Mouse (Mus musculus) stomach, postnatal 0 days (tissue): ENCODE data around the gene Upk2. TPM values are rescaled to one million over a fixed set of nuclear protein-coding genes. Genes with fewer than 3 reads are reported as not detected.
"Not testable (repeated sequence)": the region's sequence is repeated elsewhere in the genome, so short reads cannot be mapped to it uniquely, and the experiment has no call there.

Source experiments
- ATAC-seq: fragments of 200-750 bp; cut with Nextera tagmentation; 2 replicates; pipeline ENCODE4 v1.8.0; 2017; ENCODE audit not compliant: low FRiP score, low TSS enrichment
- DNase-seq: peaks from one replicate; pipeline ENCODE4 v3.0.0-alpha.2; 2016; ENCODE audit warnings: low spot score
- H3K27ac ChIP-seq: fragments of 300-500 bp; sonication (generic); replicated peaks from 2 replicates; pipeline ENCODE4 v1.5.1; 2014; ENCODE audit warnings: mild to moderate bottlenecking, control low read depth
- H3K27me3 ChIP-seq: fragments of 300-500 bp; sonication (generic); 2 replicates; pipeline ENCODE4 v1.6.1; 2014; ENCODE audit warnings: low read length; ENCODE audit not compliant: control insufficient read depth, insufficient read depth
- H3K36me3 ChIP-seq: fragments of 300-500 bp; sonication (generic); 2 replicates; pipeline ENCODE4 v1.6.1; 2014; ENCODE audit warnings: low read length, mixed read lengths; ENCODE audit not compliant: control insufficient read depth, insufficient read depth
- H3K4me1 ChIP-seq: fragments of 300-500 bp; sonication (generic); replicated peaks from 2 replicates; pipeline ENCODE4 v1.6.1; 2014; ENCODE audit warnings: antibody characterized with exemption; ENCODE audit not compliant: control insufficient read depth, insufficient read depth
- H3K4me2 ChIP-seq: fragments of 300-500 bp; sonication (generic); replicated peaks from 2 replicates; pipeline ENCODE4 v1.6.1; 2014; ENCODE audit warnings: low read depth, mild to moderate bottlenecking, control low read depth, moderate library complexity
- H3K4me3 ChIP-seq: fragments of 300-500 bp; sonication (generic); 2 replicates; pipeline ENCODE4 v1.5.1; 2014; ENCODE audit warnings: low read depth, low read length, control low read depth
- H3K9ac ChIP-seq: fragments of 300-500 bp; sonication (generic); 2 replicates; pipeline ENCODE4 v1.6.1; 2014; ENCODE audit warnings: mild to moderate bottlenecking, low read length, control low read depth, mixed read lengths
- H3K9me3 ChIP-seq: fragments of 300-500 bp; sonication (generic); 2 replicates; pipeline ENCODE4 v1.6.1; 2016; ENCODE audit warnings: low read length; ENCODE audit not compliant: control insufficient read depth
- CTCF ChIP-seq: IDR thresholded peaks from 2 replicates; pipeline ENCODE4 v1.5.1; 2016; ENCODE audit warnings: antibody characterized with exemption, low read depth, mild to moderate bottlenecking, moderate library complexity
- EP300 ChIP-seq: optimal IDR thresholded peaks from 2 replicates; pipeline ENCODE3; 2016; ENCODE audit warnings: antibody characterized with exemption
- WGBS: fragments of 180-500 bp; shearing (Covaris S2); extraction: QIAGEN DNeasy Blood & Tissue Kit; methylation state at CpG from one replicate; pipeline ENCODE4 v1.1.7; 2014; 5-methylcytosine and 5-hydroxymethylcytosine counted together
- polyA plus RNA-seq: library from polyadenylated mRNA; unstranded; fragments of >200 nt; fragmentation: Nextera tagmentation; extraction: Ambion mirVana; gene quantifications from 2 replicates; pipeline ENCODE4 v1.2.1, GENCODE M21; 2015

The Upk2 gene
- polyA plus RNA-seq, 1 experiment from 2014 or later: 5.4 TPM

- H3K36me3 ChIP-seq: peaks cover 15% of the 10 kb centered on the region; the same call in 1 of the 2 replicates
- WGBS: 94% methylated on average over 1 of the region's 1 CpGs
- no peak overlapping the region for H3K4me3 ChIP-seq
- no peaks in the 10 kb centered on the region for H3K4me1 ChIP-seq
- H3K27me3 ChIP-seq: no peaks in the 10 kb centered on the region
- DNase-seq: no peak
- H3K9ac ChIP-seq: no peak overlapping the region
- TF ChIP-seq EP300: no peak
- TF ChIP-seq CTCF: no peak
- H3K27ac ChIP-seq: no peak overlapping the region
- no peak for ATAC-seq
- no peaks in the 10 kb centered on the region for H3K9me3 ChIP-seq
- H3K4me2 ChIP-seq: no peak overlapping the region
Observed at GRCm38 (mm10) chr9:44411601-44412130, 43.1 kb downstream of the Upk2 start.

GRCm38 (mm10) chr9:44410647-44411336 is 44.0 kb downstream of the Upk2 start:
- Histone ChIP-seq H3K27me3 (no peaks in the 10 kb centered on the region), H3K9me3 (no peaks in the 10 kb centered on the region), H3K4me3 (no peak overlapping the region), H3K9ac (no peak overlapping the region), H3K36me3 (peaks cover 15% of the 10 kb centered on the region; the same call in 1 of the 2 replicates), H3K27ac (no peak overlapping the region), H3K4me1 (no peaks in the 10 kb centered on the region), H3K4me2 (no peak overlapping the region)
- no peak for TF ChIP-seq CTCF
- no peak for TF ChIP-seq EP300
- 69% methylated on average over 2 of the region's 2 CpGs for WGBS
- ATAC-seq (no peak), DNase-seq (no peak)

- H3K9me3 ChIP-seq, DNase-seq, ATAC-seq, H3K4me1 ChIP-seq, H3K9ac ChIP-seq, H3K27me3 ChIP-seq, H3K27ac ChIP-seq: not testable (repeated sequence)
- peaks cover 18% of the 10 kb centered on the region for H3K36me3 ChIP-seq
- 80% methylated on average over 9 of the region's 9 CpGs for WGBS
- peak overlapping the region; percentile 79 for H3K4me2 ChIP-seq
- peak overlapping the region; percentile 77; the same call in 1 of the 2 replicates for H3K4me3 ChIP-seq
Observed at GRCm38 (mm10) chr9:44408693-44409092, 46.1 kb downstream of the Upk2 start.

DNA sequence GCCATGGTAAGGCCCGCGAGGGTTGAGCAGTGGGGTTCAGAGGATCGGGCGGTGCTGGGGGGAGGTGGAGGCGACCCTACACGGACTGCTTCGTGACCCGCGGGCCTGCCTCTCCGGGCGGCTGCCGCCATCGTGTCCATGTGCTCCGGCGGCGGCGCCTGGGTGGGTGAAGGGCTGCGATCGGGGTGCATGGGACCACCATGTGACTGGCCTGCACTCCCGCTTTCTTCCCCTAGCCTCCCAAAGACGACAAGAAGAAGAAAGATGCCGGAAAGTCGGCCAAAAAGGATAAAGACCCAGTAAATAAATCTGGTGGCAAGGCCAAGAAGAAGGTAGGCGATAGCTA is 47.1 kb downstream of the Upk2 start:
- WGBS: under 1% methylated on average over 24 of the region's 24 CpGs
- H3K36me3 ChIP-seq: peaks cover 15% of the 10 kb centered on the region

GRCm38 (mm10) chr9:44406906-44407751 is 47.6 kb downstream of the Upk2 start, which contains the start of the genes Rps25 and Trappc4:
Gene Rps25 (plus strand): TSS chr9:44407139.
Gene Trappc4 (minus strand): TSS chr9:44407600.
- H3K27ac ChIP-seq: peak within 1 kb of the TSS; percentile 89
- H3K4me3 ChIP-seq: peak within 1 kb of the TSS; percentile 77
- peak; percentile 95 for DNase-seq
- peak within 1 kb of the TSS; percentile 79 for H3K4me2 ChIP-seq
- ATAC-seq: peak; percentile 95
- H3K9ac ChIP-seq: peak within 1 kb of the TSS; percentile 83
- WGBS: under 1% methylated on average over 51 of the region's 51 CpGs
- TF ChIP-seq CTCF (no peak), EP300 (peak; percentile 80)
- H3K4me1 ChIP-seq: no peaks in the 10 kb centered on the region
- no peaks in the 10 kb centered on the region for H3K9me3 ChIP-seq
- H3K36me3 ChIP-seq: peaks cover 18% of the 10 kb centered on the region
- H3K27me3 ChIP-seq: no peaks in the 10 kb centered on the region

More for the DNA sequence above, 47.1 kb downstream of the Upk2 start:
- DNase-seq (no peak), ATAC-seq (no peak)
- peak overlapping the region; percentile 89 for H3K27ac ChIP-seq
- peak overlapping the region; percentile 83 for H3K9ac ChIP-seq
- H3K9me3 ChIP-seq: no peaks in the 10 kb centered on the region
- no peaks in the 10 kb centered on the region for H3K4me1 ChIP-seq
- no peak for TF ChIP-seq CTCF
- peak; percentile 36 for TF ChIP-seq EP300
- peak overlapping the region; percentile 77 for H3K4me3 ChIP-seq
- H3K4me2 ChIP-seq: peak overlapping the region; percentile 79
- H3K27me3 ChIP-seq: no peaks in the 10 kb centered on the region
